Mouse (Mus musculus) inflammation-experienced regulatory T-cells, adult 6 months (primary cell): Measurements from ENCODE around the gene Tmem144. TPM values are rescaled to one million over a fixed set of nuclear protein-coding genes. Genes with fewer than 3 reads are reported as not detected.
"Not testable (repeated sequence)": the region's sequence is repeated elsewhere in the genome, so short reads cannot be mapped to it uniquely, and the experiment has no call there.

Source experiments
- ATAC-seq: one replicate; pipeline ENCODE4 v1.8.0; 2017
- polyA plus RNA-seq, 3 experiments: library from polyadenylated mRNA; unstranded; fragments of 100-300 nt; shearing (Covaris generic); gene quantifications; one replicate each; pipeline ENCODE4 v1.2.1; 2017

The Tmem144 gene
- polyA plus RNA-seq, 3 experiments from 2014 or later = 0.50 to 0.83 TPM; not detected in 1

DNA sequence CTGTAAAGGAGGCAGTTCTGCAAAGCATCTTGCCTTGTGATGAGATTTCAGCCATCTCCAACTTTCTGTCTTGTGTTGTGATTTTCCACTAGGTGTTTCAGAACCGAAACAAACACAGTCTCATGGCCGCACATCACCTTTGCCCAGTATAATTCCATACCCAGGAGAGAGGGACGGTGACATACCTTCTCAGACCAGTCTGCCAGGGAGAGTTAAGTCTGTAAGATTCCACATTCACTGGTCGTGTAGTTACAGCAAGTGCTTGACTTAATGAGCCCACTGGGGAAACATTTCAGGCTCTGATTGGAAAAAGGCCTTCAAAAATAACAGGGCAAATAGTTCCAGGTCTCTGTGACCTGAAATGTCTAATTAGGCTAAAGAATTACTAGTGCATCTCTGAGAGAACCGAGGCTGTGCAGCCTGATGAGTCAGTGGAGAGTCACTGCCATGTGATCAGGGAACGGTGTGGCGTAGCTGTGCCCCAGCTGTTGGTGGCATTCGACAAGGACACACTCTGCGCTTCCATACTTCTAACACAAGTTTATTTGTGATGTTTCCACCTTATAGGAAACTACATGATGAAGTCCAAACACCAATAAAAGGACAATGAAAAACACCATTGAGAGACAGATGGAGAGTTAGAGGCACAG, 43.9 kb downstream of the Tmem144 start:
- ATAC-seq = no peak

DNA sequence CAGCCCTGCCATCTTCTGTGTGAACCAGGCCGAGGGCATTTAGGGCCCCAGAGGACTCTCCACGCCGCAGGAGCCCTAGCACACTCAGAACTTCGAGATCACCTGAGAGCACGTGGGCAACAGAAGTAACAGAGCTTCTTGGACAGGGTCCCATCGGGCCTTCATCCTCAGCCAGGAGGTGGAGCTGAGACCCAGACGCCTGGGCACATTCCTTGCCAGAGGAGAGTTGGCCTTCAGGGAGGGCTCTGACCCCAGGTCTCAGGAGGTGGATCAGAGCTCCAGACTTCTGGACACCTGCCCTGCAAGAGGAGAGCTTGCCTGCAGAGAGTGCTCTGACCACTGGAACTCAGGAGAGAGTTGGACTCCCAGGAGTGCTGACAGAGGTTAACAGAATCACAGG, 51.8 kb downstream of the Tmem144 start:
- ATAC-seq = not testable (repeated sequence)

- ATAC-seq = no peak
Observed at GRCm38 (mm10) chr3:79792307-79792706, 60.3 kb downstream of the Tmem144 start.

DNA sequence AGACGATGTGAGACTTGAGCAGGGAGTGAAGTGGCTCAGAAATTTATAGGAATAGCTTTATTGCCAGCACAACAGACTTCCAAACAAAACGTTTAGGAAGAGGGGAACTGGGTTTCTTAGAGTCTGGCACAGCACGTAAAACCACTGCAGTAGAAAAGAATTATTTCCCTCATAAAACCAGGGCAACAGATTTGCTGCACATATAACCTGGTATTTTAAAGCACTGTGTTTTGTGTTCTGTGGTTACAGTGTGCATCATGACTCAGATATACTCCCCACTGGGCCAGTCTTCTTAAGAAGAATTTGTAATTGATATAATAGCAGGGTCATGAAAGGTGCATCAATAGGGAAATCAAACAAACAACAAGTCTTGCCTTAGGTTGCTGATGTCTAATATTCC, 62.2 kb downstream of the Tmem144 start:
- no peak for ATAC-seq

DNA sequence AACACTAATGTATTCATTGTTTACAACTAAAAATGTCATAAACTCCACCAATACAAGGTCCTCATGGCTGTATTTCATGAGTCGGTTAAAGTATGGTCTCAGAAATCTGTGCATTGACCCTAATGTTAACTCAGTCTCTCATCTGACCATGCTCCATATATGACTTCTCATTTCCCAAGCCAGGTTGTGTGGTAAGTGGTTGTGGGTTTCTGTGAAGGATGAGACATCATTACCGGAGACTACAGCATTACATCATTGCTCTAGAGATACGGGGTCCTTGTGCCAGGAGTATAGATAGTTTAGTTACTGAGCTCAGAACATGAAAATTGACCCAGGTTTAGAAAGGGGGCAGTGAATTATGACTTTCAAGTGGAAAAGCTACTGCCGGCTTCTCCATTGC, 63.0 kb downstream of the Tmem144 start:
- ATAC-seq = no peak

GRCm38 (mm10) chr3:79788959-79789358, 63.6 kb downstream of the Tmem144 start:
- ATAC-seq = no peak

DNA sequence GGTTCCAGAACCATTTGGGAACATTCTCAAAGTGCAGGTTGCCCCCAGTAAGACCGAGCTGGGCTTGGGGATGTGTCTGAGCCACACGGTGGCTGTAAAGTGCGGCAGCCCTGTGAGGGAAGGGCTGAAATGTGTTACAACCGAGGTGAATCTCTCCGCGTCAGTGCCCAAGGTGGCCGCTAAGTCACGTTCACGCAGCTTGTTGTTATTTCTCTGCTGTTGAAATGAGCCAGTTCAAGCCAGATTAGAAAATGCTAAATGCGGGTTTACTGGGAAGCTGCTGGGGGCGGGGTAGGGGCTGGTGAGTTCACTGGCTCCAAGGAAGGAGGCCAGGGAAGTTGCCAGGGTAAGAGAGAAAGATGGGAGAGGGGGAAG, 68.2 kb downstream of the Tmem144 start:
- no peak for ATAC-seq

- ATAC-seq = no peak
Observed at GRCm38 (mm10) chr3:79783630-79784361, 68.8 kb downstream of the Tmem144 start.

GRCm38 (mm10) chr3:79772701-79773100, 79.9 kb downstream of the Tmem144 start:
- ATAC-seq = no peak

Other genes starting within 250 kb of the Tmem144 start
- gene 4930579G24Rik, start 223.7 kb downstream of the Tmem144 start, polyA plus RNA-seq = 10 to 100 TPM in 2 of 3 experiments, 1 to 10 TPM in 1; 6.8 to 34.0 (median 10.7) TPM
- gene Etfdh, start 223.3 kb downstream of the Tmem144 start, polyA plus RNA-seq = 10 to 100 TPM; 39.9 to 51.6 (median 42.9) TPM
- under 1 TPM in 1 of 3 experiments, not detected in 2; 0.11 TPM for gene Rxfp1, start 114.9 kb downstream of the Tmem144 start, polyA plus RNA-seq
- under 1 TPM in 1 of 3 experiments, not detected in 2; 0.26 TPM for gene Fam198b, start 31.8 kb upstream of the Tmem144 start, polyA plus RNA-seq